Mouse (Mus musculus): ENCODE data around the gene Clasp1.

- TF ChIP-seq CTCF (IDR thresholded peaks at IDR 0.05; ENCODE audit: extremely low read depth, insufficient read depth, insufficient read length, insufficient replicate concordance) = no peak
- no peak for TF ChIP-seq POLR2A (IDR thresholded peaks at IDR 0.05; ENCODE audit: low read depth, low read length)
These were observed 200.9 kb downstream of the Clasp1 start for GRCm38 (mm10) chr1:118589721-118590120.

Data from spleen, adult 2 months (tissue).